Comparison of ENCODE assay signal across 25 mouse cellular contexts in the genomic region with DNA sequence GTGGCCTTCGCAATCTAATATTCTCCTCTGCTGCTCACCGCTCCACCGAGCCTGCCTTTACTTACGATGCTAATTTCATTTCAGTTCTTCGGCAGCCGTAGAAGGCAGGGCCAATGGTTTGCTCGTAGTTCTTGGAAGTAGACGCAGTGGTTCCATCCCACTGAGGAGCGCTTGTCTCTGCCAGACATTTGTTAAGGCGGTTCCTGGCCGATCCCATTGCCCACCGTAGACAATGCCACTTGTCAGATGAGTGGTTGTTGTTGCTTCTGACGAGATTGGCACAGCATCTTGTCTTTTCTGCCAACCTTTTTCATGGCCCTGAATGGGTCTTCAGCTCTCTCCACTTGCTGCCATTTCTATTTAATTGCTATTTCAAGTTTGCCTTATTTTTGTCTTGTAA. TPM values are rescaled to one million over a fixed set of nuclear protein-coding genes. Genes with fewer than 3 reads are reported as not detected.
A peak's percentile ranks its signal among the peaks of the same experiment; 100 is the strongest.
DNase-seq lines count a peak whose midpoint lies in the region; ATAC-seq and TF ChIP-seq lines count a peak whose summit lies in the region.
"Had no signal": no experiment of that assay in that cellular context is flagged by ENCODE, and none has a peak within 500 bp of the region (broad histone marks: within the 10 kb centered on the region; RNA-seq: fewer than 3 reads in every experiment).

No protein-coding gene starts in this region.

- no peaks in the 10 kb centered on the region for H3K4me1 ChIP-seq in cortical plate, adult 2 months (ENCODE audit: control insufficient read depth, insufficient read depth, low read length)
- H3K4me1 ChIP-seq: embryonic facial prominence, embryonic 12.5 days; limb, embryonic 12.5 days had no signal

- intact Hi-C loops in left cerebral cortex, postnatal 4 days (cut with DNase I), result no loop called here

- no peak for TF ChIP-seq CTCF in cortical plate, adult 2 months (IDR thresholded peaks at IDR 0.05; ENCODE audit: extremely low read depth, insufficient read depth, low read length)

- TF ChIP-seq POLR2A in cortical plate, adult 2 months (IDR thresholded peaks at IDR 0.05; ENCODE audit: extremely low read depth, insufficient read depth, low read length), result no peak

- no peak overlapping the region for H3K4me3 ChIP-seq in cortical plate, adult 2 months (ENCODE audit: insufficient read depth, low read length)
- H3K4me3 ChIP-seq: embryonic facial prominence, embryonic 12.5 days; heart, embryonic 10.5 days; left cerebral cortex, adult 2 months; limb, embryonic 12.5 days had no signal

- ATAC-seq in granulocyte monocyte progenitor cell, adult 5-6 weeks (replicated peaks; ENCODE audit: poor library complexity, severe bottlenecking), result no peak
- ATAC-seq: inflammation-experienced regulatory T-cells, adult 6 months had no signal

- H3K27ac ChIP-seq in cortical plate, adult 2 months (ENCODE audit: insufficient read depth, low read length), result 0 out of 2 replicates have a peak overlapping the region, but pooled peaks have one; percentile 21
- H3K27ac ChIP-seq: embryonic facial prominence, embryonic 12.5 days; heart, embryonic 10.5 days; left cerebral cortex, adult 2 months; limb, embryonic 12.5 days; liver, embryonic 14.5 days had no signal

- DNase-seq in frontal cortex, postnatal 10 days (ENCODE audit: low spot score in 2 of 2), result peak; percentile 21 to 37
- no peak for DNase-seq in frontal cortex, postnatal 14 days (ENCODE audit: low spot score in 2 of 2)
- DNase-seq in left cerebral cortex, postnatal 4 days, result peak; percentile 48
- no peak for DNase-seq in left cerebral cortex, adult 8-10 months (ENCODE audit: low spot score in 2 of 2)
- DNase-seq in ZHBTc4 (ENCODE audit: low read depth, low spot score), result peak; percentile 43
- DNase-seq in kidney, postnatal 36 days, result no peak
- DNase-seq: cerebellum, adult 11-12 months; gastrocnemius, postnatal 10 days; heart, postnatal 10 days; kidney, adult 8-10 months; kidney, postnatal 4 days; retina, postnatal 1 day; spleen, adult 18-20 months; thymus, adult 18-20 months had no signal

RNA-seq across cellular contexts. Expression of gene Cavin4, which starts 33.9 kb away (rescaled TPM):
- 1 to 10 TPM; 4.1 to 4.3 TPM for total RNA-seq in left cerebral cortex, postnatal 4 days (2021)
- total RNA-seq in left cerebral cortex, adult 8-10 months (2022), result 1 to 10 TPM; 1.6 to 2.4 (median 2.1) TPM
- polyA plus RNA-seq in cortical plate, adult 2 months (2012; rRNA removed), result 0.83 and 0.90 TPM in 2 replicates
- not detected in 2 replicates for total RNA-seq in granulocyte monocyte progenitor cell, adult 5-6 weeks (2014; fragmentation: Nextera tagmentation)
- not detected in 2 replicates for total RNA-seq in granulocyte monocyte progenitor cell, adult 5-6 weeks (2017)
- total RNA-seq: common myeloid progenitor, adult 5-6 weeks; megakaryocyte-erythroid progenitor cell, adult 5-6 weeks; neutrophil, adult 5-6 weeks had no signal
- polyA plus RNA-seq: inflammation-experienced regulatory T-cells, adult 6 months had no signal

RNA-seq across cellular contexts. Expression of gene Tmeff1, which starts 44.5 kb away (rescaled TPM):
- total RNA-seq in left cerebral cortex, postnatal 4 days (2021), result 100 to 1,000 TPM; 234 TPM
- total RNA-seq in left cerebral cortex, adult 8-10 months (2022), result 100 to 1,000 TPM; 116 to 134 (median 123) TPM
- 99.5 and 106 TPM in 2 replicates for polyA plus RNA-seq in cortical plate, adult 2 months (2012; rRNA removed)
- not detected in 2 replicates for total RNA-seq in granulocyte monocyte progenitor cell, adult 5-6 weeks (2014; fragmentation: Nextera tagmentation)
- 1.3 and 1.9 TPM in 2 replicates for total RNA-seq in granulocyte monocyte progenitor cell, adult 5-6 weeks (2017)
- total RNA-seq: common myeloid progenitor, adult 5-6 weeks; megakaryocyte-erythroid progenitor cell, adult 5-6 weeks had no signal
- polyA plus RNA-seq: inflammation-experienced regulatory T-cells, adult 6 months had no signal

Comparison
In these comparisons a context has a peak if more than half of its experiments do, and no peak if none do; other contexts are left out.
1. DNase-seq: peak in frontal cortex, postnatal 10 days (2 of 2), left cerebral cortex, postnatal 4 days (single experiment) and ZHBTc4 (single experiment); none in frontal cortex, postnatal 14 days (0 of 2), left cerebral cortex, adult 8-10 months (0 of 2) and kidney, postnatal 36 days (0 of 2).
2. RNA of gene Tmeff1, which starts 44.5 kb away (total RNA-seq): 234 TPM in left cerebral cortex, postnatal 4 days and 116 to 134 TPM in left cerebral cortex, adult 8-10 months; 1.3 to 1.9 TPM in granulocyte monocyte progenitor cell, adult 5-6 weeks; every median in the first group is over 10 times any median in the second.